Mouse (Mus musculus): ENCODE measurements around the gene Slc22a16. TPM values are rescaled to one million over a fixed set of nuclear protein-coding genes. Genes with fewer than 3 reads are reported as not detected.

Gene Slc22a16
- total RNA-seq (2023) = not detected in 4 replicates

GRCm38 (mm10) chr10:40570036-40570435, at the start of gene Slc22a16:
TSS of gene Slc22a16 (plus strand) at chr10:40570336.

GRCm38 (mm10) chr10:40629656-40630311, 59.6 kb downstream of the Slc22a16 start, which contains the start of gene Ddo:
TSS of gene Ddo (plus strand) at chr10:40630011.

Other genes starting within 250 kb of the Slc22a16 start
- gene Cdk19, start 230.8 kb upstream of the Slc22a16 start, total RNA-seq (2023) = 50.3 to 53.5 TPM (median 53.0 TPM) in 4 replicates
- gene Ddo, start 59.7 kb downstream of the Slc22a16 start, total RNA-seq (2023) = not detected in 4 replicates
- gene Mettl24, start 112.9 kb downstream of the Slc22a16 start, total RNA-seq (2023) = not detected in 4 replicates

All from B cell, adult 62 days (primary cell).